Mouse (Mus musculus) liver, adult 2 months (tissue): ENCODE data around the gene Uaca.

Experiments used
- CTCF ChIP-seq: fragments of 200-500 bp; IDR thresholded peaks from 2 replicates; pipeline ENCODE4 v1.5.1; 2011; ENCODE audit warnings: low read depth, low read length, control low read depth
- POLR2A ChIP-seq: fragments of 200-500 bp; IDR thresholded peaks from 2 replicates; pipeline ENCODE4 v1.6.1; 2011; ENCODE audit warnings: low read length, control low read depth; ENCODE audit not compliant: insufficient read depth; ENCODE audit errors: extremely low read depth

DNA sequence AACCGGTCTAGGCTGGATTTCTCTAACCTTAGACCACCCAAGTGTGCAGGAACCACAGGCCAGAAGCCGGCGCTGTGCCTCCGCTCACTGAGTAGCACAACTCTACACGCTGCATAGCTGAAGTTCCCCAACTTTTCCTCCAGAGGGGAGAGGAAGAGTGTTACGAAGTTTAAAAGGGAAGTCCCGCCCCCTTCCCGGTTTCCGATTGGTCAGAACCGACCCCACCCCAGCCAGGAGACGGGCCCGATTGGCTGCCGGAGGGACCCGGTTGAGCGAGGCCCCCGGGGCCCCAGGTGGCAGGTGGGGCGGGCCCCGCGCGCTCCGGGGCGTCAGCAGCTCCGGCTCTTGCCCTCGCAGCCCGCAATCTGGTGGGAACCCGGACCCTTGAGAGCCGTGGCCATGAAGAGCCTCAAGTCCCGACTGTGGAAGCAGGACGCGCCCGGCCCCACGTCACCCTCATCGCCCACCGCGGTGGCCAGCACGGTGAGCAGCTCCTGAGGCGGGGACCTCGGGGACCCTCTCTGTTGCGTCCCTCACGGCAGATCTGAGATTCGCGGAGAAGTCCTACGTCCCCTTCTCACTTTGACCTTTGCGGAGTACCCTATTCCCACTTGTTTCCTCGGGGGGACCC, at the start of gene Uaca:
- TF ChIP-seq CTCF (peak; percentile 68), POLR2A (0 out of 2 replicates have a peak, but pooled peaks have one; percentile 31)
